Mouse (Mus musculus) liver, adult 2 months (tissue): ENCODE results near the gene Parvb. TPM values are rescaled to one million over a fixed set of nuclear protein-coding genes. Genes with fewer than 3 reads are reported as not detected.

Experiments
- DNase-seq: peaks from one replicate; pipeline ENCODE4 v3.0.0-alpha.2; 2011; ENCODE audit warnings: low read depth, low spot score; ENCODE audit errors: extremely low read depth
- H3K27ac ChIP-seq: fragments of 200-500 bp; replicated peaks from 2 replicates; pipeline ENCODE4 v1.5.1; 2012; ENCODE audit warnings: low read depth, mild to moderate bottlenecking, control low read depth, inconsistent platforms, low read length; ENCODE audit not compliant: insufficient read depth
- H3K27me3 ChIP-seq: fragments of 200-500 bp; 2 replicates; pipeline ENCODE4 v1.6.1; 2012; ENCODE audit warnings: mild to moderate bottlenecking, moderate library complexity, low read length, inconsistent platforms; ENCODE audit not compliant: control insufficient read depth, insufficient read depth
- H3K36me3 ChIP-seq: fragments of 200-500 bp; 2 replicates; pipeline ENCODE4 v1.6.1; 2012; ENCODE audit warnings: low read length, inconsistent platforms; ENCODE audit not compliant: control insufficient read depth, insufficient read depth
- H3K4me1 ChIP-seq: fragments of 200-500 bp; 2 replicates; pipeline ENCODE4 v1.6.1; 2011; ENCODE audit warnings: low read length; ENCODE audit not compliant: control insufficient read depth, insufficient read depth
- H3K4me3 ChIP-seq: fragments of 200-500 bp; 2 replicates; pipeline ENCODE4 v1.5.1; 2011; ENCODE audit warnings: low read depth, mild to moderate bottlenecking, control low read depth, low read length, moderate library complexity; ENCODE audit not compliant: insufficient read depth
- H3K79me2 ChIP-seq: fragments of 200-500 bp; 2 replicates; pipeline ENCODE4 v1.6.1; 2012; ENCODE audit warnings: inconsistent platforms, mild to moderate bottlenecking, low read length, moderate library complexity; ENCODE audit not compliant: control insufficient read depth, insufficient read depth
- H3K9ac ChIP-seq: fragments of 200-500 bp; 2 replicates; pipeline ENCODE4 v1.6.1; 2012; ENCODE audit warnings: low read depth, mild to moderate bottlenecking, control low read depth, inconsistent platforms, low read length
- CTCF ChIP-seq: fragments of 200-500 bp; IDR thresholded peaks from 2 replicates; pipeline ENCODE4 v1.5.1; 2011; ENCODE audit warnings: low read depth, low read length, control low read depth
- POLR2A ChIP-seq: fragments of 200-500 bp; IDR thresholded peaks from 2 replicates; pipeline ENCODE4 v1.6.1; 2011; ENCODE audit warnings: low read length, control low read depth; ENCODE audit not compliant: insufficient read depth; ENCODE audit errors: extremely low read depth
- WGBS: fragments of 180-500 bp; shearing (Covaris S2); methylation state at CpG from one replicate; pipeline ENCODE4 v1.1.7; 2018; 5-methylcytosine and 5-hydroxymethylcytosine counted together
- polyA plus RNA-seq: library from polyadenylated mRNA; depleted of rRNA; stranded (reverse); fragments of >200 nt; gene quantifications from 2 replicates; pipeline ENCODE4 v1.2.3, GENCODE M21; 2012
- total RNA-seq: library from RNA; depleted of rRNA; stranded (reverse); fragments of >200 nt; gene quantifications from 2 replicates; pipeline ENCODE4 v1.2.3, GENCODE M21; 2014

Gene Parvb
- total and polyA plus RNA-seq, 2 experiments, result 0.55 to 2.0 TPM

GRCm38 (mm10) chr15:84315276-84316046 is 83.6 kb downstream of the Parvb start:
- H3K27me3 ChIP-seq, result no peaks in the 10 kb centered on the region
- H3K9ac ChIP-seq, result no peak overlapping the region
- no peak overlapping the region for H3K4me3 ChIP-seq
- WGBS, result 86% methylated on average over 15 of the region's 15 CpGs
- no peaks in the 10 kb centered on the region for H3K79me2 ChIP-seq
- peaks cover 6% of the 10 kb centered on the region for H3K4me1 ChIP-seq
- no peaks in the 10 kb centered on the region for H3K36me3 ChIP-seq
- no peak for DNase-seq
- no peak overlapping the region for H3K27ac ChIP-seq
- TF ChIP-seq CTCF (no peak), POLR2A (no peak)

- H3K27ac ChIP-seq, result no peak overlapping the region
- no peaks in the 10 kb centered on the region for H3K36me3 ChIP-seq
- no peaks in the 10 kb centered on the region for H3K4me1 ChIP-seq
- WGBS, result 92% methylated on average over 4 of the region's 4 CpGs
- TF ChIP-seq CTCF, result no peak
- no peak for TF ChIP-seq POLR2A
- no peaks in the 10 kb centered on the region for H3K79me2 ChIP-seq
- no peak overlapping the region for H3K9ac ChIP-seq
- no peak for DNase-seq
- H3K4me3 ChIP-seq, result no peak overlapping the region
- no peaks in the 10 kb centered on the region for H3K27me3 ChIP-seq
Measured at GRCm38 (mm10) chr15:84319393-84319792, 87.5 kb downstream of the Parvb start.

GRCm38 (mm10) chr15:84321544-84322174 is 89.8 kb downstream of the Parvb start:
- Histone ChIP-seq H3K27me3 (no peaks in the 10 kb centered on the region), H3K79me2 (no peaks in the 10 kb centered on the region), H3K4me1 (no peaks in the 10 kb centered on the region), H3K9ac (no peak overlapping the region), H3K4me3 (no peak overlapping the region), H3K36me3 (no peaks in the 10 kb centered on the region), H3K27ac (no peak overlapping the region)
- no peak for DNase-seq
- 78% methylated on average over 8 of the region's 8 CpGs for WGBS
- TF ChIP-seq POLR2A (no peak), CTCF (no peak)

GRCm38 (mm10) chr15:84323966-84324869 is 92.4 kb downstream of the Parvb start, which contains the start of gene Parvg:
Gene Parvg, plus strand, starts transcription at chr15:84324026.
- Histone ChIP-seq H3K9ac (no peak within 1 kb of the TSS), H3K4me1 (no peaks in the 10 kb centered on the region), H3K27ac (no peak within 1 kb of the TSS), H3K36me3 (no peaks in the 10 kb centered on the region), H3K27me3 (no peaks in the 10 kb centered on the region), H3K79me2 (no peaks in the 10 kb centered on the region), H3K4me3 (no peak within 1 kb of the TSS)
- 75% methylated on average over 10 of the region's 10 CpGs for WGBS
- TF ChIP-seq POLR2A (no peak), CTCF (no peak)
- DNase-seq, result no peak

- Histone ChIP-seq H3K27me3 (no peaks in the 10 kb centered on the region), H3K27ac (peak overlapping the region; percentile 18; the same call in 1 of the 2 replicates), H3K9ac (no peak overlapping the region), H3K4me1 (no peaks in the 10 kb centered on the region), H3K4me3 (no peak overlapping the region), H3K79me2 (no peaks in the 10 kb centered on the region), H3K36me3 (no peaks in the 10 kb centered on the region)
- WGBS, result 57% methylated on average over 8 of the region's 8 CpGs
- no peak for DNase-seq
- TF ChIP-seq CTCF, result no peak
- no peak for TF ChIP-seq POLR2A
Measured at GRCm38 (mm10) chr15:84324870-84325553, 93.2 kb downstream of the Parvb start.
